Mouse (Mus musculus) bone marrow, adult 2 months (tissue): ENCODE data around the gene Sox21. TPM values are rescaled to one million over a fixed set of nuclear protein-coding genes. Genes with fewer than 3 reads are reported as not detected.

Experiments used
- H3K27ac ChIP-seq: fragments of 200-500 bp; 2 replicates; pipeline ENCODE4 v1.5.1; 2012; ENCODE audit warnings: low read depth, mild to moderate bottlenecking, control low read depth, inconsistent platforms, low read length; ENCODE audit not compliant: control insufficient read depth, poor library complexity, insufficient read depth
- H3K4me1 ChIP-seq: fragments of 200-500 bp; 2 replicates; pipeline ENCODE4 v1.6.1; 2011; ENCODE audit warnings: low read length; ENCODE audit not compliant: control insufficient read depth, insufficient read depth
- H3K4me3 ChIP-seq: fragments of 200-500 bp; replicated peaks from 2 replicates; pipeline ENCODE3; 2011; ENCODE audit warnings: mild to moderate bottlenecking, low read depth, low read length, control low read depth; ENCODE audit not compliant: control insufficient read depth
- CTCF ChIP-seq: fragments of 200-500 bp; IDR thresholded peaks from 2 replicates; pipeline ENCODE4 v1.5.1; 2011; ENCODE audit warnings: low read length, control low read depth; ENCODE audit not compliant: control insufficient read depth, insufficient read depth
- POLR2A ChIP-seq: fragments of 200-500 bp; IDR thresholded peaks from 2 replicates; pipeline ENCODE4 v1.6.1; 2011; ENCODE audit warnings: low read depth, mild to moderate bottlenecking, control low read depth, low read length, borderline replicate concordance; ENCODE audit not compliant: control insufficient read depth
- WGBS: fragments of 180-500 bp; shearing (Covaris S2); methylation state at CpG from one replicate; pipeline ENCODE4 v1.1.7; 2018; 5-methylcytosine and 5-hydroxymethylcytosine counted together
- polyA plus RNA-seq: library from polyadenylated mRNA; stranded (reverse); fragments of >200 nt; gene quantifications from 2 replicates; pipeline ENCODE4 v1.2.4, GENCODE M21; 2011; ENCODE audit warnings: low replicate concordance; ENCODE audit not compliant: missing spikeins, insufficient read depth, insufficient read length

Sox21 gene
- polyA plus RNA-seq, 1 experiment = 0.52 TPM

GRCm38 (mm10) chr14:118253381-118253780 is 16.6 kb upstream of the Sox21 start:
- TF ChIP-seq POLR2A (no peak), CTCF (no peak)
- WGBS = 88% methylated on average over 6 of the region's 6 CpGs
- Histone ChIP-seq H3K27ac (no peak overlapping the region), H3K4me1 (no peaks in the 10 kb centered on the region), H3K4me3 (no peak overlapping the region)

GRCm38 (mm10) chr14:118241416-118241815 is 4.6 kb upstream of the Sox21 start:
- TF ChIP-seq POLR2A = no peak
- TF ChIP-seq CTCF = no peak
- no peak overlapping the region for H3K27ac ChIP-seq
- no peak overlapping the region for H3K4me3 ChIP-seq
- WGBS = 4% methylated on average over 2 of the region's 2 CpGs
- H3K4me1 ChIP-seq = no peaks in the 10 kb centered on the region

GRCm38 (mm10) chr14:118239351-118239750 is 2.5 kb upstream of the Sox21 start:
- H3K27ac ChIP-seq = no peak overlapping the region
- no peak for TF ChIP-seq CTCF
- no peak for TF ChIP-seq POLR2A
- WGBS = 15% methylated on average over 8 of the region's 8 CpGs

GRCm38 (mm10) chr14:118237786-118238185 is 956 bp upstream of the Sox21 start:
- Histone ChIP-seq H3K4me3 (no peak overlapping the region), H3K27ac (no peak overlapping the region), H3K4me1 (no peaks in the 10 kb centered on the region)
- TF ChIP-seq POLR2A (no peak), CTCF (no peak)
- WGBS = 14% methylated on average over 6 of the region's 6 CpGs

More at GRCm38 (mm10) chr14:118239351-118239750, 2.5 kb upstream of the Sox21 start:
- Histone ChIP-seq H3K4me1 (no peaks in the 10 kb centered on the region), H3K4me3 (no peak overlapping the region)

- under 1% methylated on average over 73 of the region's 73 CpGs for WGBS
These were observed 601 bp downstream of the Sox21 start for GRCm38 (mm10) chr14:118235973-118236885.

GRCm38 (mm10) chr14:118235361-118235972 is 1.4 kb downstream of the Sox21 start:
- no peak for TF ChIP-seq POLR2A
- no peak for TF ChIP-seq CTCF
- Histone ChIP-seq H3K27ac (no peak overlapping the region), H3K4me3 (no peak overlapping the region), H3K4me1 (no peaks in the 10 kb centered on the region)
- WGBS = 1% methylated on average over 62 of the region's 62 CpGs

More at GRCm38 (mm10) chr14:118235973-118236885, 601 bp downstream of the Sox21 start:
- Histone ChIP-seq H3K4me3 (no peak overlapping the region), H3K4me1 (no peaks in the 10 kb centered on the region), H3K27ac (no peak overlapping the region; the same call in 1 of the 2 replicates)
- TF ChIP-seq POLR2A (no peak), CTCF (no peak)

GRCm38 (mm10) chr14:118234541-118235210 is 2.2 kb downstream of the Sox21 start:
- TF ChIP-seq POLR2A (no peak), CTCF (no peak)
- 2% methylated on average over 84 of the region's 84 CpGs for WGBS
- no peak overlapping the region for H3K4me3 ChIP-seq
- no peak overlapping the region for H3K27ac ChIP-seq
- no peaks in the 10 kb centered on the region for H3K4me1 ChIP-seq
